Mouse (Mus musculus): ENCODE data around the gene Akt1. TPM values are rescaled to one million over a fixed set of nuclear protein-coding genes. Genes with fewer than 3 reads are reported as not detected.

Gene Akt1
- polyA plus RNA-seq (2017; shearing (Covaris generic)) = 100 to 1,000 TPM; 147 to 189 TPM

DNA sequence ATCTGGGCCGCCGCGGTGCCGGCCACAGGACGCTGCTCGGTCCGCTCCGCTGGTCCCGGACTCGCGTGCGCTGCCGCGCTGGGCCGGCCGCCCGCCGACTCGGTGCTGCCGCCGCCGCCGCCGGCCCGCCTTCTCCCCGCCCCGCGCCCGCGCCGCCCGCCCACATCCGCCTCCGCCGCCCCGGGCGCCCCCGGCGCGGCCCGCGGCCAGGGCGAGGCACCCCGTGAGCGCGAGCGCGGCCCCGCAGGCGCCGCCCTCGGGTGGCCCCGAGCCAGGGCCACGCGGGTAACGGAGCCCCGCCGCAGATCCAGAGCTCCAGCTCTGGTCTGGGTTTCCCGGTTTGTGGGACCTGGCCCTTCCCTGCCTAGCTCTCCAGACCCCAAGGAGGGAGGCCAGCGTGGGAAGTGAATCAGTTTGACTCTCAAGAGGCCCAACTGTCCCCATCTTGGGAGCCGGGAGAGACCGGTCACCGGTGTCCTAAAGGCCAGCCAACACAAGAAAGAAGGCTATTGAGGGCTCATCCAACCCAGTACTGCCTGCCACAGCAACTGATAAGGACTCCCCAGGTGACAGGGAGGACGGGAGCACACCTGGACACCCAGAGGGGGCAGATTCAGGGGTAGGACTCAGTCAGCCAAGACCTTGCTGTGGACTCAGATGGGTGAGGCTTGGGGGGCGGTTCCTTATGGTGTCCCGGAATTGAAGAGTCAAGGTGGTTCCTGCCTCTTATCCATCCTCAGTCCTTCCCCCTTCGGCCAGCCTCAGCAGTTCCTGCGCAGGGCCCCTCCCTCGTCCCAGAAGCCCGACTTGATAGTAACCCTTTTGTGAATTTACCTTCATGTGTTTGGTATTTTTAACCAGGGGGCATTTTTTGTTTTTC is at the start of gene Akt1:
TSS of gene Akt1 (minus strand) at position 753 of the 880 bp plus-strand sequence.

GRCm38 (mm10) chr12:112720216-112720615 is 45.5 kb upstream of the Akt1 start, which contains the start of gene Cep170b:
Cep170b (plus strand) TSS chr12:112720455.

DNA sequence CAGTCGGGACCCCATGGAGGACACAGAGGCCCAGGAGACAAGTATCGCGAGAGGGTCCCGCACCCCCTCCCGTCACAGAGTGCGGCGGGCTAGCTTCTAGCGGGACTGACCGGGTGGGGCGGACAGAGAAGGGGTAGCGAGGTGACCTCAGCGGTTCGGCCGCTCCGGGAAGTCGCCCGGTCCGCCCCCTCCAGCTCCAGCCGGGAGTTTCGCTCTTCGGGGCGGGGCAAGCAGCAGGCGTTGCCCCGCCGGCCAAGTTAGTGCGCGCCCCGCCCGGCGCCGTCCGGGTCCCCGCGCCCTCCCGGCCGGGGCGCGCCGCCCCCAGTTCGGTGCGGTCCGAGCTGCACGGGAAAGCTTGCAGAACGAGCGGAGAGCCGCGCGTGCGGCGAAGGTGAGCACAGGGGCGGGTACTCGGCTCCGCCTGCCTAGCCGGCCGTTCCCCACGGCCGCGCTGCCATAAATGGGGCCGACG is 3.9 kb upstream of the Akt1 start, which contains the start of gene Zbtb42:
TSS of gene Zbtb42 (plus strand) at position 274 of the 472 bp plus-strand sequence.

DNA sequence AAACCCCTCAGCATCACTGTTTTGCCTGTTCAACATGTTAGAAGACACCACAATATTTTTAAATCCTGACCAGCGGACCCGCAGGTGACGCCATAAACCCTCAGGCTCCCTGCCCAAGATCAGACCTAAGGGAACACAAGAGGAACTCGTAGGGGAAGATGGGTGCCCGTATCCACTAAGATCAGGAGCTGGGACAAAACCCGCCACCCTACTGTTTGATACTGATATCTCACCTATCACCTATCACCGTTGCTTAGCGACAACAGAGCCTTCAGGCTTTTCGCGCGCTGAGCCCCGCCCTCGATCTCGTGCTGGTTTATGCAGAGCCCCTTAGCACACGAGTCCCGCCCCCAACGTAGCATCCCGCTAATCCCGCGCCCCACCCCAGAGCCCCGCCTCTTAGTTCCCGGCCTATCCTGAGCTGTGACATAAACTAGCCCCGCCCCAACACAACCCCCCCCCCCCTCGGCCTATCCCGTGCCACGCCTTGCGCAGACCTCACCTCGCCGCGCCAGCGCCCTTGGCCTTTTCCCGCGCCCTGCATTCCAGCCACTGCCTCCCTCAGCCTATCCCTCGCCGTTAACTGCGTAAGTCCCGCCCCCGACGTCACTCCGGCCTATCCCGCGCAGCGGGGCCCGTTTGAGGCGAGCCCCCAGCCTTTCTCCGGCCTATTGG is 30.4 kb downstream of the Akt1 start, which contains the start of gene Siva1:
TSS of gene Siva1 (plus strand) at position 500 of the 675 bp plus-strand sequence.

GRCm38 (mm10) chr12:112619686-112620353 is 54.9 kb downstream of the Akt1 start, which contains the start of gene Adssl1:
Adssl1 (plus strand) TSS chr12:112620045.

Other genes with a start within 250 kb of the Akt1 start
- not detected for gene A530016L24Rik, start 185.4 kb downstream of the Akt1 start, polyA plus RNA-seq (2017; shearing (Covaris generic))
- gene Tmem179, start 158.1 kb downstream of the Akt1 start, polyA plus RNA-seq (2017; shearing (Covaris generic)) = under 1 TPM in 1 of 2 experiments, not detected in 1; 0.10 TPM
- gene Inf2, start 86.1 kb downstream of the Akt1 start, polyA plus RNA-seq (2017; shearing (Covaris generic)) = 10 to 100 TPM; 11.5 to 12.0 TPM
- 1 to 10 TPM in 1 of 2 experiments, under 1 TPM in 1; 0.87 to 1.9 TPM for gene Adssl1, start 54.8 kb downstream of the Akt1 start, polyA plus RNA-seq (2017; shearing (Covaris generic))
- 10 to 100 TPM; 39.7 to 49.1 TPM for gene Siva1, start 30.2 kb downstream of the Akt1 start, polyA plus RNA-seq (2017; shearing (Covaris generic))
- 1 to 10 TPM; 1.6 to 6.0 TPM for gene Zbtb42, start 3.9 kb upstream of the Akt1 start, polyA plus RNA-seq (2017; shearing (Covaris generic))
- 1 to 10 TPM; 7.2 to 9.7 TPM for gene Cep170b, start 45.6 kb upstream of the Akt1 start, polyA plus RNA-seq (2017; shearing (Covaris generic))
- 10 to 100 TPM in 1 of 2 experiments, 1 to 10 TPM in 1; 3.1 to 11.5 TPM for gene Pld4, start 85.8 kb upstream of the Akt1 start, polyA plus RNA-seq (2017; shearing (Covaris generic))
- gene Ahnak2, start 127.8 kb upstream of the Akt1 start, polyA plus RNA-seq (2017; shearing (Covaris generic)) = not detected
- under 1 TPM in 1 of 2 experiments, not detected in 1; 0.80 TPM for gene Clba1, start 134.1 kb upstream of the Akt1 start, polyA plus RNA-seq (2017; shearing (Covaris generic))
- gene Cdca4, start 154.5 kb upstream of the Akt1 start, polyA plus RNA-seq (2017; shearing (Covaris generic)) = 10 to 100 TPM; 66.6 to 83.4 TPM
- 10 to 100 TPM; 29.2 to 34.1 TPM for gene Gpr132, start 193.3 kb upstream of the Akt1 start, polyA plus RNA-seq (2017; shearing (Covaris generic))